Mouse (Mus musculus): ENCODE measurements around the gene Cfap61.

Gene Cfap61

GRCm38 (mm10) chr2:146256321-146256875, 321.8 kb downstream of the Cfap61 start:
- DNase-seq (ENCODE audit: inconsistent age in 2 of 2, low spot score in 1 of 2) = peak; percentile 14 to 72

DNA sequence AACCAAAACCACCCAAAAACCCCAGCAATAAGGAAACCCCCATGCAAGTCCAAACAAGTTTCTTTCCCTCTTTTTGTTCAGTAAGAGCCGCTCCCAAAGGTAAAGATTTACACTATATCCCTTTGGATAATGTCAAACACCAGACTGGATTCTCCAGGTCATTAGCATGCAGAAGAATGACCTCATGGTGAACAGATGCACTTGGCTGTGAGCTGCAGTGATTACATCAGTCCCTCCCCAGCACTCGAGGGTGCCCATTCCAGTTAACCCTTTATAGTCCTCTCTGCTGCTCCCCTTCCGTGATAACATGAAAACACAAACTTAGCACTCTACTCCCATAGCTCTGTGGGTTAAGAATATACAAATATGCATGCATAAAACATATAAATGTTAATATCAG, 322.5 kb downstream of the Cfap61 start:
- DNase-seq (ENCODE audit: inconsistent age in 2 of 2, low spot score in 1 of 2) = no peak

- no peak for DNase-seq (ENCODE audit: inconsistent age in 2 of 2, low spot score in 1 of 2)
Measured at GRCm38 (mm10) chr2:146257609-146258008, 323.0 kb downstream of the Cfap61 start.

GRCm38 (mm10) chr2:146258736-146259469, 324.3 kb downstream of the Cfap61 start:
- DNase-seq (ENCODE audit: inconsistent age in 2 of 2, low spot score in 1 of 2) = peak; percentile 17 to 40

GRCm38 (mm10) chr2:146259787-146260560, 325.4 kb downstream of the Cfap61 start:
- DNase-seq (ENCODE audit: inconsistent age in 2 of 2, low spot score in 1 of 2) = no peak

GRCm38 (mm10) chr2:146261146-146261545, 326.6 kb downstream of the Cfap61 start:
- DNase-seq (ENCODE audit: inconsistent age in 2 of 2, low spot score in 1 of 2) = no peak

GRCm38 (mm10) chr2:146262215-146262614, 327.6 kb downstream of the Cfap61 start:
- DNase-seq (ENCODE audit: inconsistent age in 2 of 2, low spot score in 1 of 2) = no peak

DNA sequence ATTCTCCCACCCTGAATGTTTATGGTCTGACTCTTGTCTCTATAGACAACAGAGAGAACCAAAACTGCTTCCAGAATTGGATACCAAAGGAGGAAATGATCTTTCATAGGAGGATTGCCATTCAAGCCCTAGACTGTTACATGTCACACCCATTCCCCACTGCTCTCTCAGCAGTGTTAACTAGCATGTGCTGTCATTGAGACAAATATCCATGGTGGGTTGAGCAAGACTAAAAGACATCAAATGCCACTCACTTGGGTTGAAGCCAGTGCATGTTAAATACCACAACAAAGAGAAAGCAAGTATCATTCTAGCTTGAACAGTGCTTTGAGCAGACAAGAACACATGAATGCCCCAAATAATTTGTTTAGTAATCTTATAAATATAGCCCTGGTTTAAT, 328.4 kb downstream of the Cfap61 start:
- DNase-seq (ENCODE audit: inconsistent age in 2 of 2, low spot score in 1 of 2) = no peak
